Mouse (Mus musculus): ENCODE measurements at regions not wholly inside any gene's neighbourhood (a gene's known extent, or its start where the extent isn't known, plus 50 kb on each side); places are given as distances from the start of the nearest gene placed in this dataset.
"Not testable (repeated sequence)": the region's sequence is repeated elsewhere in the genome, so short reads cannot be mapped to it uniquely, and the experiment has no call there.

DNA sequence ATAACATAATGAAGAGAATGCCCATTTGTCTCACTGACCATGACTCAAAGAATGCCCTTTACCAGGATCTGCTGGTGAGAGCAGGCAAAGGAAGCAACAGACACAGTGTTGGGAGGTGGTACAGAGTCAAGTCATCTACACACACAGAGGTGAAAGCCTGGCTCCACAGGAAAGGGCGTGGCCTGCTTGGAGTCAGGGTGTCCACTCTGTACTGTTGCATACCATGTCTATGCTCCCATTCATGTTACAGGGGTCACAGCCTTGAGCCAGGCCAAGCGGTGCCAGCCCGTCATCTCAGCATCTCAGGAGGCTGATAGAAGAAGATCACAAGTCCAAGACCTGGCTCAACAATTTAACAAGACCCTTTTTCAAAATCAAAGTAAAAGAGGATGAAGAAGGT lies 57.8 kb upstream of the Tcerg1l start:
- H3K36me3 ChIP-seq, result no peaks in the 10 kb centered on the region
- H3K4me1 ChIP-seq, result 0 out of 2 replicates have a peak, but pooled peaks cover 3% of the 10 kb centered on the region
- no peak overlapping the region for H3K4me3 ChIP-seq (replicated peaks)
- ATAC-seq (ENCODE audit: insufficient number of reproducible peaks, low FRiP score, low TSS enrichment, low read depth), result no peak
- no peaks in the 10 kb centered on the region for H3K9me3 ChIP-seq (replicated peaks)
- H3K4me2 ChIP-seq (replicated peaks), result no peak overlapping the region
- no peak overlapping the region for H3K9ac ChIP-seq
- WGBS, result 84% methylated on average over 3 of the region's 3 CpGs
- no peak overlapping the region for H3K27ac ChIP-seq (replicated peaks)
- no peaks in the 10 kb centered on the region for H3K27me3 ChIP-seq

DNA sequence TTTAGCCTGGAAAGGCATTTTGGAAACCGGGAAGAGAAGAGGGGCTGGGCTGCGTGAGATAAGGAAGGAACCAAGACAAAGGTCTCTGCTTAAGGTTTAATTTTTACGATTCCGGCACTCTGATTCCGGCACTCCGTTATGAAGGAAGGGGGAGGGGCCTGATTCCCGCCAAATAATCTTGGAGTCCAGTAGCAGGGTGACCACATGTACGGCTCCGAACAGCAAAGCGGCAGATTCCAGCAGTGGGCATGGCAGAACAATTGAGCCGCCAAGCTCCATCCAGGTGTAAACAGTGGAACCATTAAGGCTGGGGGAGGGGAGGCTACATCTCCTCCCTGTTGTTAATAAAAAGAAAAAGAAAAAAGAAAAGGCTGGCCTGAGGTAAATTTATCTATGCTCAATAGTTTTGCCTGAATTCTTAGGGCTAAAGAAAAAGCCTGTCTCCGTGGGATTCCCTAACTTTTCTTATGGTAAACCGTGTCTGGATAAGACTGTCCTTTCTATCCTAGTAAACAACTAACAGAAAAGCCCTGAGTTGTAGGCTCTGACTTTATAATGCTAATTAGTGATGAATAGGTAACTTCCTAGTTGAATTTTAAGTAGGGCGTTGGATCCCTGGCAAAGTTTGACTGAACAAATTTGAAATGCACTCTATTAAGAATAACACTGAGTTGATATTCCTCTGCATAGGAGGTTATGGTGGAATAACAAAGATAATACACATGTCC lies 57.1 kb upstream of the Tcerg1l start:
- ATAC-seq (ENCODE audit: insufficient number of reproducible peaks, low FRiP score, low TSS enrichment, low read depth); H3K36me3 ChIP-seq; H3K4me1 ChIP-seq; H3K4me2 ChIP-seq (replicated peaks); H3K9me3 ChIP-seq (replicated peaks); H3K27me3 ChIP-seq; H3K4me3 ChIP-seq (replicated peaks); H3K9ac ChIP-seq; H3K27ac ChIP-seq (replicated peaks): not testable (repeated sequence)
- 52% methylated on average over 14 of the region's 14 CpGs for WGBS

DNA sequence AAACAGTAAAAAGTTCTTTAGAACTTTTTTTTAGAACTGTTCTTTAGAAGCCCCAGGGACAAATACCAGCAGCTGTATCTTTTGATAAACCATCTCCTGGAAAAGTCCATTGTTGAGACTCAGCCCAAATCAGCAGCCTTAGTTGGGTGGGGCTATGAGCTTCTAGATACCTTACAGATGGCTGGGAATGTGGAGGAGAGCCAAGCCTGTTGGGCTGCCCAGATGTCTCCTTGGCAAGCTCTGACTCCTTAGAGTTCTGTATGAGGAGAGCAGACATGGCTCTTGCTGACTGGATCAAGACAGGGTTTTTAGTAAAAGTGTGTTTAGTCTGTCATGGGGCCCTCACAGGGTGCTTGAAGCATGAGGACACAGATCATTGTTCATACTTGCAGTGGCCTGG lies 53.8 kb upstream of the Tcerg1l start:
- Histone ChIP-seq H3K4me2 (replicated peaks) (no peak overlapping the region), H3K27me3 (no peaks in the 10 kb centered on the region), H3K36me3 (no peaks in the 10 kb centered on the region), H3K4me3 (replicated peaks) (no peak overlapping the region), H3K9ac (no peak overlapping the region), H3K27ac (replicated peaks) (no peak overlapping the region), H3K4me1 (0 out of 2 replicates have a peak, but pooled peaks cover 3% of the 10 kb centered on the region), H3K9me3 (replicated peaks) (no peaks in the 10 kb centered on the region)
- ATAC-seq (ENCODE audit: insufficient number of reproducible peaks, low FRiP score, low TSS enrichment, low read depth), result no peak

DNA sequence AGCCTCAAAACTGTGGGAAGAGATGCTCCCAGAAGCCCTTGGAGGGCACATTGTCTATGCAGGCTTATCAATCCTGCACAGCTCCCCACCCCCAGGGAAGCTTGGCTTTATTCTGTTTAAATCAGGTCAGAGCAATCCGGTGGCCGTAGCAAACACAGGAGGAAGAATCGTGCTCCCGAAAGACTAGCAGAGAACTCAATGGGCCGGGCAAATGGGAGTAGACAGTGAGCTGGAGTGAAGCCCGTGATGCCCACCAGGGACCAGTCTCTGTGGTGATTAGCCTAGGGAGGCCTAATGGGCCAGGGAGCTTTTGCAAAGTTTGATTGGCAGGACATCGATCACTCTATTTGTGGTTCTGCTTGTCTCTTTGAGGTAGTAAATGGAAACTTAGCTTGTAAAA lies 51.0 kb upstream of the Tcerg1l start:
- WGBS, result 82% methylated on average over 7 of the region's 7 CpGs

More for the DNA sequence above, 51.0 kb upstream of the Tcerg1l start:
- Histone ChIP-seq H3K9ac (no peak overlapping the region), H3K27ac (replicated peaks) (no peak overlapping the region), H3K4me1 (0 out of 2 replicates have a peak, but pooled peaks cover 3% of the 10 kb centered on the region), H3K27me3 (no peaks in the 10 kb centered on the region), H3K36me3 (no peaks in the 10 kb centered on the region), H3K4me3 (replicated peaks) (no peak overlapping the region), H3K9me3 (replicated peaks) (no peaks in the 10 kb centered on the region), H3K4me2 (replicated peaks) (no peak overlapping the region)
- ATAC-seq (ENCODE audit: insufficient number of reproducible peaks, low FRiP score, low TSS enrichment, low read depth), result no peak
